Mouse (Mus musculus): ENCODE data around the gene Asprv1. TPM values are rescaled to one million over a fixed set of nuclear protein-coding genes. Genes with fewer than 3 reads are reported as not detected.

Asprv1 gene
- polyA plus RNA-seq, 1 experiment from 2014 or later: 0.64 TPM

- Histone ChIP-seq H3K27me3 (ENCODE audit: control insufficient read depth, insufficient read depth, low read length) (no peaks in the 10 kb centered on the region), H3K9me3 (replicated peaks; ENCODE audit: control insufficient read depth, low read length) (no peaks in the 10 kb centered on the region), H3K9ac (ENCODE audit: low read length) (no peak overlapping the region), H3K4me1 (ENCODE audit: control insufficient read depth, insufficient read depth, low read length) (0 out of 2 replicates have a peak, but pooled peaks cover 2% of the 10 kb centered on the region), H3K4me3 (ENCODE audit: low read length) (no peak overlapping the region), H3K36me3 (ENCODE audit: control insufficient read depth, insufficient read depth) (no peaks in the 10 kb centered on the region), H3K4me2 (ENCODE audit: low read depth, low read length) (no peak overlapping the region), H3K27ac (ENCODE audit: low read length) (no peak overlapping the region)
- WGBS: 84% methylated on average over 4 of the region's 4 CpGs
- ATAC-seq (replicated peaks; ENCODE audit: extremely low read depth, insufficient read depth, low FRiP score): no peak
Measured at GRCm38 (mm10) chr6:86606289-86606688, 21.7 kb upstream of the Asprv1 start.

- no peak overlapping the region for H3K4me2 ChIP-seq (ENCODE audit: low read depth, low read length)
- 0 out of 2 replicates have a peak, but pooled peaks cover 2% of the 10 kb centered on the region for H3K4me1 ChIP-seq (ENCODE audit: control insufficient read depth, insufficient read depth, low read length)
- no peaks in the 10 kb centered on the region for H3K36me3 ChIP-seq (ENCODE audit: control insufficient read depth, insufficient read depth)
- H3K4me3 ChIP-seq (ENCODE audit: low read length): no peak overlapping the region
- H3K9me3 ChIP-seq (replicated peaks; ENCODE audit: control insufficient read depth, low read length): no peaks in the 10 kb centered on the region
- H3K27ac ChIP-seq (ENCODE audit: low read length): no peak overlapping the region
- ATAC-seq (replicated peaks; ENCODE audit: extremely low read depth, insufficient read depth, low FRiP score): no peak
- H3K27me3 ChIP-seq (ENCODE audit: control insufficient read depth, insufficient read depth, low read length): no peaks in the 10 kb centered on the region
- 78% methylated on average over 6 of the region's 6 CpGs for WGBS
- no peak overlapping the region for H3K9ac ChIP-seq (ENCODE audit: low read length)
Measured at GRCm38 (mm10) chr6:86607471-86607870, 20.5 kb upstream of the Asprv1 start.

DNA sequence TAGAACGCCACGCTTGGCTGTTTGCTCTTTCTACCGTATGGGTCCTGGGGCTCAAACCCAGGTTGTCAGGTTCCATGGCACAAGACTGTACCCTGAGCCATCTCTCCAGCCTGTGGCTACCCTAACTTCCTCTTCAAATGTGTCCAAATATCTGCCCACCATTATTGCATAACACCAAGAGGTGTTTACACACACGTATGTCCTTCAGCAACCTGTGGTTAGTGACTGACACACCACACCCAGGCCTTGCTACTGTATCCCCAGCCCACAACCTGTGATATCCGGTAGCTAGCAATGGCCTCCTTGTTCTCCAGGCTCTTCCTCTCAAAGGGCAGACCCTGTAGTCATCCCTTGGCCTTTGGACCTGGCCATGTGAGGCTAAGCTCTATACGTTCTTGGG lies 18.7 kb upstream of the Asprv1 start:
- Histone ChIP-seq H3K9me3 (replicated peaks; ENCODE audit: control insufficient read depth, low read length) (no peaks in the 10 kb centered on the region), H3K27ac (ENCODE audit: low read length) (no peak overlapping the region), H3K9ac (ENCODE audit: low read length) (no peak overlapping the region), H3K4me2 (ENCODE audit: low read depth, low read length) (no peak overlapping the region), H3K4me1 (ENCODE audit: control insufficient read depth, insufficient read depth, low read length) (0 out of 2 replicates have a peak, but pooled peaks cover 2% of the 10 kb centered on the region), H3K4me3 (ENCODE audit: low read length) (no peak overlapping the region), H3K36me3 (ENCODE audit: control insufficient read depth, insufficient read depth) (no peaks in the 10 kb centered on the region), H3K27me3 (ENCODE audit: control insufficient read depth, insufficient read depth, low read length) (no peaks in the 10 kb centered on the region)
- no peak for ATAC-seq (replicated peaks; ENCODE audit: extremely low read depth, insufficient read depth, low FRiP score)
- 87% methylated on average over 6 of the region's 6 CpGs for WGBS

- Histone ChIP-seq H3K4me3 (ENCODE audit: low read length) (no peak overlapping the region), H3K4me2 (ENCODE audit: low read depth, low read length) (no peak overlapping the region), H3K27ac (ENCODE audit: low read length) (no peak overlapping the region), H3K9ac (ENCODE audit: low read length) (no peak overlapping the region), H3K4me1 (ENCODE audit: control insufficient read depth, insufficient read depth, low read length) (0 out of 2 replicates have a peak, but pooled peaks cover 2% of the 10 kb centered on the region), H3K27me3 (ENCODE audit: control insufficient read depth, insufficient read depth, low read length) (no peaks in the 10 kb centered on the region), H3K36me3 (ENCODE audit: control insufficient read depth, insufficient read depth) (no peaks in the 10 kb centered on the region), H3K9me3 (replicated peaks; ENCODE audit: control insufficient read depth, low read length) (no peaks in the 10 kb centered on the region)
- ATAC-seq (replicated peaks; ENCODE audit: extremely low read depth, insufficient read depth, low FRiP score): no peak
- WGBS: 37% methylated on average over 5 of the region's 5 CpGs
Measured at GRCm38 (mm10) chr6:86610714-86611113, 17.2 kb upstream of the Asprv1 start.

DNA sequence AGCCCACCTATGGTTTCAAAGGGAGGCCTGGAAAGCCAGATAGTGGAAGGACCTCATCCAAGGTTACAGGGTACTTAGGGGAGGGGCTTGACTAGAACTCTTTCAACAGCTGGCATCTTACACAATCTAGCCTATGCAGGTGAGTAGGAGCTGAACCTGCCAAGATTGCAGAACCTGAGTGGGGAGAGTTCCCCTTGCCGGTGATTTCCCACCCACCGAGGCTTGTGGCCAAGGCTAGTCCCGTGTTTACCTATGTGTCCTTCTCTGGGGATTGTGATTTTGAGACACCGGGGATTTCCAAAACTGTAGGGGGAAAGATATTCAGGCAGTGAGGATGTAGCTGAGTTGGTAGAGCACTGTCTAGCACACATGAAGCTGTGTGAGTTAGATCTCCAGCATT lies 12.7 kb upstream of the Asprv1 start:
- ATAC-seq (replicated peaks; ENCODE audit: extremely low read depth, insufficient read depth, low FRiP score): no peak
- 75% methylated on average over 4 of the region's 4 CpGs for WGBS

GRCm38 (mm10) chr6:86623201-86623600 lies 4.8 kb upstream of the Asprv1 start:
- no peaks in the 10 kb centered on the region for H3K36me3 ChIP-seq (ENCODE audit: control insufficient read depth, insufficient read depth)
- no peak for ATAC-seq (replicated peaks; ENCODE audit: extremely low read depth, insufficient read depth, low FRiP score)
- no peak overlapping the region for H3K9ac ChIP-seq (ENCODE audit: low read length)
- no peak overlapping the region for H3K4me2 ChIP-seq (ENCODE audit: low read depth, low read length)
- WGBS: 80% methylated on average over 4 of the region's 4 CpGs
- H3K4me1 ChIP-seq (ENCODE audit: control insufficient read depth, insufficient read depth, low read length): peaks cover 9% of the 10 kb centered on the region
- H3K4me3 ChIP-seq (ENCODE audit: low read length): no peak overlapping the region
- no peaks in the 10 kb centered on the region for H3K27me3 ChIP-seq (ENCODE audit: control insufficient read depth, insufficient read depth, low read length)
- H3K9me3 ChIP-seq (replicated peaks; ENCODE audit: control insufficient read depth, low read length): no peaks in the 10 kb centered on the region
- no peak overlapping the region for H3K27ac ChIP-seq (ENCODE audit: low read length)

More for the DNA sequence above, 12.7 kb upstream of the Asprv1 start:
- H3K4me1 ChIP-seq (ENCODE audit: control insufficient read depth, insufficient read depth, low read length): 0 out of 2 replicates have a peak, but pooled peaks cover 2% of the 10 kb centered on the region
- no peaks in the 10 kb centered on the region for H3K36me3 ChIP-seq (ENCODE audit: control insufficient read depth, insufficient read depth)
- no peak overlapping the region for H3K9ac ChIP-seq (ENCODE audit: low read length)
- no peak overlapping the region for H3K4me2 ChIP-seq (ENCODE audit: low read depth, low read length)
- no peaks in the 10 kb centered on the region for H3K27me3 ChIP-seq (ENCODE audit: control insufficient read depth, insufficient read depth, low read length)
- no peak overlapping the region for H3K4me3 ChIP-seq (ENCODE audit: low read length)
- H3K27ac ChIP-seq (ENCODE audit: low read length): no peak overlapping the region
- no peaks in the 10 kb centered on the region for H3K9me3 ChIP-seq (replicated peaks; ENCODE audit: control insufficient read depth, low read length)

GRCm38 (mm10) chr6:86624074-86625030 lies 3.6 kb upstream of the Asprv1 start:
- 50% methylated on average over 18 of the region's 18 CpGs for WGBS
- H3K4me3 ChIP-seq (ENCODE audit: low read length): no peak overlapping the region
- peaks cover 9% of the 10 kb centered on the region for H3K4me1 ChIP-seq (ENCODE audit: control insufficient read depth, insufficient read depth, low read length)
- H3K4me2 ChIP-seq (ENCODE audit: low read depth, low read length): no peak overlapping the region
- H3K36me3 ChIP-seq (ENCODE audit: control insufficient read depth, insufficient read depth): no peaks in the 10 kb centered on the region
- no peaks in the 10 kb centered on the region for H3K27me3 ChIP-seq (ENCODE audit: control insufficient read depth, insufficient read depth, low read length)
- 0 out of 2 replicates have a peak overlapping the region, but pooled peaks have one; percentile 45 for H3K9ac ChIP-seq (ENCODE audit: low read length)
- no peaks in the 10 kb centered on the region for H3K9me3 ChIP-seq (replicated peaks; ENCODE audit: control insufficient read depth, low read length)
- H3K27ac ChIP-seq (ENCODE audit: low read length): peak overlapping the region; percentile 3; the same call in 1 of the 2 replicates
- no peak for ATAC-seq (replicated peaks; ENCODE audit: extremely low read depth, insufficient read depth, low FRiP score)

DNA sequence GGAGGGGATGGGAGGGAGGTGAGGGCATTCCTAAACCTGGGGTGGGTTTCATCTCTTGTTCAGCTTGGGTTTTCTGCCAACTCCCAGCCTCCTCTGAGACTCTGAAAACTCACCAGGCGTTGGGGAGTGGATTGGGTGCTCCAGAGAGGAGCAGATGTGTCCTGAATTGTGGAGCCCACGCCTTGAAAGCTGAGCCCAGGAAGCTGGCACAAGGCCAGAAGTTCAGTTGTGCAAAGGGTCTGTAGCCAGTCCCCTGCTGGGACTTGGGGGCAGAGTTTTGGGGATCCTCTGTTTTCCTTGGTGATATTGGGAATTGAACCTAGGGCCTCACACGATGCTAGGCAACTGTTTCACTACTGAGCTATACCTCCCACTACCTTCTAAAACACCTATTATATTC lies 2.2 kb downstream of the Asprv1 start:
- Histone ChIP-seq H3K27ac (ENCODE audit: low read length) (no peak overlapping the region), H3K4me1 (ENCODE audit: control insufficient read depth, insufficient read depth, low read length) (no peaks in the 10 kb centered on the region), H3K4me3 (ENCODE audit: low read length) (no peak overlapping the region), H3K9ac (ENCODE audit: low read length) (no peak overlapping the region), H3K27me3 (ENCODE audit: control insufficient read depth, insufficient read depth, low read length) (no peaks in the 10 kb centered on the region), H3K4me2 (ENCODE audit: low read depth, low read length) (no peak overlapping the region), H3K36me3 (ENCODE audit: control insufficient read depth, insufficient read depth) (no peaks in the 10 kb centered on the region), H3K9me3 (replicated peaks; ENCODE audit: control insufficient read depth, low read length) (no peaks in the 10 kb centered on the region)
- ATAC-seq (replicated peaks; ENCODE audit: extremely low read depth, insufficient read depth, low FRiP score): no peak
- 67% methylated on average over 3 of the region's 3 CpGs for WGBS

GRCm38 (mm10) chr6:86636495-86636894 lies 8.5 kb downstream of the Asprv1 start:
- no peaks in the 10 kb centered on the region for H3K36me3 ChIP-seq (ENCODE audit: control insufficient read depth, insufficient read depth)
- H3K4me1 ChIP-seq (ENCODE audit: control insufficient read depth, insufficient read depth, low read length): peaks cover 6% of the 10 kb centered on the region
- H3K9ac ChIP-seq (ENCODE audit: low read length): no peak overlapping the region
- H3K9me3 ChIP-seq (replicated peaks; ENCODE audit: control insufficient read depth, low read length): no peaks in the 10 kb centered on the region
- ATAC-seq (replicated peaks; ENCODE audit: extremely low read depth, insufficient read depth, low FRiP score): peak; percentile 52; the same call in 1 of the 2 replicates
- H3K4me3 ChIP-seq (ENCODE audit: low read length): no peak overlapping the region
- H3K4me2 ChIP-seq (ENCODE audit: low read depth, low read length): no peak overlapping the region
- H3K27ac ChIP-seq (ENCODE audit: low read length): no peak overlapping the region
- H3K27me3 ChIP-seq (ENCODE audit: control insufficient read depth, insufficient read depth, low read length): no peaks in the 10 kb centered on the region
- 35% methylated on average over 2 of the region's 2 CpGs for WGBS

All from heart, embryonic 16.5 days (tissue).